Mouse (Mus musculus) cerebellum, adult 18-20 months (tissue): ENCODE data around the gene Caps2.
"Not testable (repeated sequence)": the region's sequence is repeated elsewhere in the genome, so short reads cannot be mapped to it uniquely, and the experiment has no call there.

Experiments
- DNase-seq, 2 experiments: peaks; one replicate each; pipeline ENCODE4 v3.0.0; 2021

Caps2 gene

GRCm38 (mm10) chr10:112163168-112163766, at the start of gene Caps2:
Gene Caps2 (plus strand): TSS chr10:112163621.
- DNase-seq = no peak

GRCm38 (mm10) chr10:112125090-112125489, 38.3 kb upstream of the Caps2 start:
- DNase-seq = not testable (repeated sequence)

GRCm38 (mm10) chr10:112127682-112128230, 35.7 kb upstream of the Caps2 start:
- DNase-seq = not testable (repeated sequence)

GRCm38 (mm10) chr10:112132194-112132593, 31.2 kb upstream of the Caps2 start:
- DNase-seq = no peak

GRCm38 (mm10) chr10:112138050-112138870, 25.2 kb upstream of the Caps2 start:
- peak in 1 of 2 experiments; percentile 14 for DNase-seq

GRCm38 (mm10) chr10:112138871-112139430, 24.5 kb upstream of the Caps2 start:
- no peak for DNase-seq

- DNase-seq = no peak
These were observed 23.6 kb upstream of the Caps2 start for GRCm38 (mm10) chr10:112139834-112140233.

- peak; percentile 55 to 63 for DNase-seq
These were observed 3.4 kb upstream of the Caps2 start, which contains the start of gene Glipr1l3 for GRCm38 (mm10) chr10:112159882-112160560. Gene Glipr1l3 (minus strand): TSS chr10:112160327.

- not testable (repeated sequence) for DNase-seq
These were observed 13.6 kb downstream of the Caps2 start for GRCm38 (mm10) chr10:112177027-112177426.

GRCm38 (mm10) chr10:112193919-112194318, 30.5 kb downstream of the Caps2 start:
- not testable (repeated sequence) for DNase-seq

- DNase-seq = no peak
These were observed 40.0 kb downstream of the Caps2 start for GRCm38 (mm10) chr10:112203463-112203862.

GRCm38 (mm10) chr10:112227073-112227472, 63.7 kb downstream of the Caps2 start:
- DNase-seq = no peak

- not testable (repeated sequence) for DNase-seq
These were observed 65.8 kb downstream of the Caps2 start for GRCm38 (mm10) chr10:112229091-112229843.

- not testable (repeated sequence) for DNase-seq
These were observed 69.3 kb downstream of the Caps2 start for GRCm38 (mm10) chr10:112232733-112233132.

GRCm38 (mm10) chr10:112235396-112235940, 72.0 kb downstream of the Caps2 start:
- DNase-seq = not testable (repeated sequence)

- DNase-seq = no peak
These were observed 84.9 kb downstream of the Caps2 start for GRCm38 (mm10) chr10:112248273-112248672.

- DNase-seq = no peak
These were observed 100.0 kb downstream of the Caps2 start for GRCm38 (mm10) chr10:112263467-112263866.
